Mouse (Mus musculus): Measurements from ENCODE around the gene Ptprd.

DNA sequence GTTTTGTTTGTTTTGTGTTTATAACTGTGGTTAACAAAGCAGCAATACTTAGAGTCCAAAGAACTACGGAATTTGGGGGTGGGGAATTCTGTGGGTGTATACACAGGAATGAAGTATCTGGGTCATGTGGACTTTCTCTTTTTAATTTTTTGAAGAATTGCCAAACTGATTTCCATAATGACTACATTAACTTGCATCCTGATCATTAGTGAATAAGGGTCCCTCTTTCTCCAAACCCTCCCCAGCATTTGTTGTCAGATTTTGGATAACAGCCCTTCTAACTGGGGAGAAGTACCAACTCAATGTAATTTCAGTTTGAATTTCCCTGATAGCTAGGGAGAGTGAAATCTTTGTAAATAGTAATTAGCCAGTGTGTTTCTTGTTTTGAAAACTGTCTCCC lies 43.3 kb downstream of the Ptprd start:
- TF ChIP-seq FLI1 (IDR thresholded peaks at IDR 0.05; ENCODE audit: low read length) (no peak), GATA1 (IDR thresholded peaks at IDR 0.05; ENCODE audit: borderline replicate concordance, low read length) (no peak)
